Mouse (Mus musculus) lung, adult 2 months (tissue): ENCODE results near the gene Spi1. TPM values are rescaled to one million over a fixed set of nuclear protein-coding genes. Genes with fewer than 3 reads are reported as not detected.

Experiments used
- DNase-seq: peaks from one replicate; pipeline ENCODE4 v3.0.0; 2022
- H3K4me1 ChIP-seq: fragments of 200-500 bp; 2 replicates; pipeline ENCODE4 v1.6.1; 2011; ENCODE audit warnings: low read length; ENCODE audit not compliant: control insufficient read depth, insufficient read depth
- H3K4me3 ChIP-seq: fragments of 200-500 bp; replicated peaks from 2 replicates; pipeline ENCODE3; 2011; ENCODE audit warnings: low read depth, mild to moderate bottlenecking, control low read depth, low read length; ENCODE audit errors: extremely low read depth
- CTCF ChIP-seq: fragments of 200-500 bp; IDR thresholded peaks from 2 replicates; pipeline ENCODE4 v1.5.1; 2011; ENCODE audit warnings: mild to moderate bottlenecking, low read length, control low read depth; ENCODE audit not compliant: insufficient read depth
- POLR2A ChIP-seq: fragments of 200-500 bp; IDR thresholded peaks from 2 replicates; pipeline ENCODE4 v1.6.1; 2011; ENCODE audit warnings: low read depth, mild to moderate bottlenecking, control low read depth, low read length, borderline replicate concordance; ENCODE audit errors: extremely low read depth
- WGBS: fragments of 180-500 bp; shearing (Covaris S2); methylation state at CpG from one replicate; pipeline ENCODE4 v1.1.7; 2018; 5-methylcytosine and 5-hydroxymethylcytosine counted together
- polyA plus RNA-seq: library from polyadenylated mRNA; depleted of rRNA; stranded (reverse); fragments of >200 nt; gene quantifications from 2 replicates; pipeline ENCODE4 v1.2.3, GENCODE M21; 2012

The Spi1 gene
- polyA plus RNA-seq, 1 experiment = 70.7 TPM

- no peak for DNase-seq
- no peak overlapping the region for H3K4me3 ChIP-seq
- WGBS = 74% methylated on average over 6 of the region's 6 CpGs
- TF ChIP-seq POLR2A (no peak), CTCF (no peak)
- H3K4me1 ChIP-seq = no peaks in the 10 kb centered on the region
Observed at GRCm38 (mm10) chr2:91119551-91119950, 37.4 kb downstream of the Spi1 start.

GRCm38 (mm10) chr2:91120261-91120671 lies 38.1 kb downstream of the Spi1 start:
- no peak for DNase-seq
- H3K4me3 ChIP-seq = no peak overlapping the region
- no peaks in the 10 kb centered on the region for H3K4me1 ChIP-seq
- 58% methylated on average over 6 of the region's 6 CpGs for WGBS
- no peak for TF ChIP-seq CTCF
- no peak for TF ChIP-seq POLR2A

GRCm38 (mm10) chr2:91121011-91121410 lies 38.8 kb downstream of the Spi1 start:
- TF ChIP-seq CTCF (no peak), POLR2A (no peak)
- no peak overlapping the region for H3K4me3 ChIP-seq
- no peak for DNase-seq
- 66% methylated on average over 6 of the region's 6 CpGs for WGBS
- H3K4me1 ChIP-seq = no peaks in the 10 kb centered on the region

GRCm38 (mm10) chr2:91121497-91121896 lies 39.3 kb downstream of the Spi1 start:
- Histone ChIP-seq H3K4me1 (no peaks in the 10 kb centered on the region), H3K4me3 (no peak overlapping the region)
- no peak for DNase-seq
- TF ChIP-seq CTCF = no peak
- no peak for TF ChIP-seq POLR2A
- WGBS = 64% methylated on average over 8 of the region's 8 CpGs

GRCm38 (mm10) chr2:91123521-91123920 lies 41.3 kb downstream of the Spi1 start:
- WGBS = 72% methylated on average over 6 of the region's 6 CpGs
- Histone ChIP-seq H3K4me3 (no peak overlapping the region), H3K4me1 (no peaks in the 10 kb centered on the region)
- TF ChIP-seq POLR2A = no peak
- no peak for TF ChIP-seq CTCF
- DNase-seq = no peak

- Histone ChIP-seq H3K4me1 (no peaks in the 10 kb centered on the region), H3K4me3 (no peak overlapping the region)
- no peak for TF ChIP-seq POLR2A
- TF ChIP-seq CTCF = no peak
- WGBS = 82% methylated on average over 10 of the region's 10 CpGs
- DNase-seq = no peak
Observed at GRCm38 (mm10) chr2:91125101-91125500, 42.9 kb downstream of the Spi1 start.

- TF ChIP-seq POLR2A = no peak
- TF ChIP-seq CTCF = no peak
- WGBS = 78% methylated on average over 5 of the region's 5 CpGs
- no peaks in the 10 kb centered on the region for H3K4me1 ChIP-seq
- H3K4me3 ChIP-seq = no peak overlapping the region
- no peak for DNase-seq
Observed at GRCm38 (mm10) chr2:91128761-91129160, 46.6 kb downstream of the Spi1 start.

GRCm38 (mm10) chr2:91130126-91130525 lies 47.9 kb downstream of the Spi1 start:
- Histone ChIP-seq H3K4me1 (no peaks in the 10 kb centered on the region), H3K4me3 (no peak overlapping the region)
- WGBS = 72% methylated on average over 6 of the region's 6 CpGs
- no peak for TF ChIP-seq CTCF
- TF ChIP-seq POLR2A = no peak
- no peak for DNase-seq

- H3K4me1 ChIP-seq = no peaks in the 10 kb centered on the region
- no peak for TF ChIP-seq POLR2A
- no peak for TF ChIP-seq CTCF
- WGBS = 92% methylated on average over 15 of the region's 15 CpGs
- no peak overlapping the region for H3K4me3 ChIP-seq
- DNase-seq = no peak
Observed at GRCm38 (mm10) chr2:91131251-91131650, 49.1 kb downstream of the Spi1 start.

GRCm38 (mm10) chr2:91132035-91132434 lies 49.8 kb downstream of the Spi1 start:
- WGBS = 41% methylated on average over 3 of the region's 3 CpGs
- no peak for DNase-seq
- TF ChIP-seq CTCF (no peak), POLR2A (no peak)
- Histone ChIP-seq H3K4me1 (no peaks in the 10 kb centered on the region), H3K4me3 (no peak overlapping the region)
